Comparison of ENCODE assay signal across 8 mouse cellular contexts in genomic region chr12:73241960-73242359, GRCm38 (mm10). TPM values are rescaled to one million over a fixed set of nuclear protein-coding genes. Genes with fewer than 3 reads are reported as not detected.
DNase-seq lines count a peak whose midpoint lies in the region; ATAC-seq lines count a peak whose summit lies in the region.

No protein-coding gene starts in this region.

- no peak overlapping the region for H3K4me2 ChIP-seq in midbrain, embryonic 12.5 days (replicated peaks)

- no peaks in the 10 kb centered on the region for H3K9me3 ChIP-seq in midbrain, embryonic 12.5 days

- no peaks in the 10 kb centered on the region for H3K36me3 ChIP-seq in midbrain, embryonic 12.5 days

- no peak overlapping the region for H3K9ac ChIP-seq in midbrain, embryonic 12.5 days (replicated peaks)

- 56% methylated on average over 10 of the region's 10 CpGs for WGBS in midbrain, embryonic 12.5 days

- H3K27me3 ChIP-seq in midbrain, embryonic 12.5 days: no peaks in the 10 kb centered on the region

- ATAC-seq in midbrain, embryonic 12.5 days (ENCODE audit: low FRiP score, low read depth): peak; percentile 60
- no peak for ATAC-seq in monocyte, adult 5-6 weeks (replicated peaks; ENCODE audit: insufficient number of reproducible peaks, low FRiP score, low TSS enrichment, poor library complexity, severe bottlenecking)

- H3K4me3 ChIP-seq in midbrain, embryonic 12.5 days: no peak overlapping the region

- DNase-seq in embryo, embryonic 10 days (ENCODE audit: low spot score): peak; percentile 55
- no peak for DNase-seq in embryo, embryonic 9.5 days (ENCODE audit: extremely low spot score)
- DNase-seq in forelimb bud, embryonic 11.5 days (ENCODE audit: low read depth, low spot score): peak; percentile 21
- peak; percentile 88 for DNase-seq in layer of hippocampus, adult 9-11 months
- no peak for DNase-seq in c-Kit-positive CD71-positive TER-119-positive erythroid progenitor cells, embryonic 14.5 days (ENCODE audit: low spot score)
- DNase-seq in testis, postnatal 14 days (ENCODE audit: low spot score): no peak

- no peaks in the 10 kb centered on the region; the same call in 1 of the 2 replicates for H3K4me1 ChIP-seq in midbrain, embryonic 12.5 days

- H3K27ac ChIP-seq in midbrain, embryonic 12.5 days (replicated peaks): no peak overlapping the region

RNA-seq across cellular contexts. Expression of gene Trmt5, which starts 44.5 kb away (rescaled TPM):
- 16.8 and 17.8 TPM in 2 replicates for polyA plus RNA-seq in midbrain, embryonic 12.5 days (2016; fragmentation: Nextera tagmentation; extraction: Ambion mirVana)
- 10.2 to 35.6 TPM (median 14.3 TPM) in 3 replicates for total RNA-seq in monocyte, adult 5-6 weeks (2017)

RNA-seq across cellular contexts. Expression of gene Slc38a6, which starts 44.6 kb away (rescaled TPM):
- polyA plus RNA-seq in midbrain, embryonic 12.5 days (2016; fragmentation: Nextera tagmentation; extraction: Ambion mirVana): 9.4 and 9.5 TPM in 2 replicates
- total RNA-seq in monocyte, adult 5-6 weeks (2017): 5.0 to 9.7 TPM (median 9.5 TPM) in 3 replicates

Comparison
In these comparisons a context has a peak if more than half of its experiments do, and no peak if none do; other contexts are left out.
1. DNase-seq: peak in embryo, embryonic 10 days (single experiment), forelimb bud, embryonic 11.5 days (single experiment) and layer of hippocampus, adult 9-11 months (single experiment); none in embryo, embryonic 9.5 days (single experiment), c-Kit-positive CD71-positive TER-119-positive erythroid progenitor cells, embryonic 14.5 days (single experiment) and testis, postnatal 14 days (single experiment).